ENCODE assay signal across 8 mouse cellular contexts in the genomic region with DNA sequence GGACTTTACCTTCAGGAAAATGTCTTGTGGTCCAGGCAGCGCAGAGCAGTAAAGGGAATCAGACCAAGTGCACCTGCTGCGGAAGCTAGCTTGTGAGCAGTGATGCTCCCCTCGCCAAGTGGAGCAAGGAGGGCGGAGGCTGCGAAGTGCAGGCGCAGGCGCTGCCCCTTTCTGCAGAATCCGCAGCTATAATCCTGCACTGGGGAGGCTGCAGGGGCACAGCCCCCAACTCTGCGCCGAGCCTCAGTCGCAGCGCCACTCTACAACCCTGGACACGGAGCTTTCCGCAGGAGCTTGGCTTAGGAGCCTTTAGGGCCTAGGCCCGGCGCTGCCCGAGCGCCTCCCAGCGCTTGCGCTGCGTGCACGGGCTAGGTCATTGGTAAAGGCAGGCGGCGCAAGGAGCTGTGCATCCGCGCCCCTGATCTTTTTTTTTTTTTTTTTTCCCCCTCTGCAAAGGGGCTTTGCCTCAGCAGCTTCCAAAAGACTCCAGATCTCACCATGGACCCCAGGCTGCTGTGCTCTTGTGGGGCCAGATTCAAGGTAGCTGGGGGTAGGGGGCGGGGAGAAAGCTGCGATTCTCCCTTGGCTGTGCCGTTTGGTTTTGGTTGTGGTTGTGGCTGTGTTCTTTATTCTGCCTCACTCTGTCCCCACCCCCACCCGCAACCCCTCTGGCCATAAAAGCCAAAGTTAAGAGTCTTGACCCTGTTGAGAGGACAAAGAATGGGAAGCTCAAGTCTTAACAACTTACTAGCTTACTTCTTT. TPM values are rescaled to one million over a fixed set of nuclear protein-coding genes. Genes with fewer than 3 reads are reported as not detected.
DNase-seq lines count a peak whose midpoint lies in the region; ATAC-seq lines count a peak whose summit lies in the region.

No protein-coding gene starts in this region.

- H3K9me3 ChIP-seq in heart, embryonic 13.5 days = no peaks in the 10 kb centered on the region
- no peaks in the 10 kb centered on the region for H3K9me3 ChIP-seq in midbrain, embryonic 15.5 days

- no peak overlapping the region for H3K27ac ChIP-seq in heart, embryonic 13.5 days (replicated peaks)
- peak overlapping the region; percentile 84 for H3K27ac ChIP-seq in midbrain, embryonic 15.5 days

- intact Hi-C loops in heart, postnatal 25 days (cut with DNase I) = no loop called here

- no peak for DNase-seq in heart, postnatal 25 days (ENCODE audit: low spot score)
- peak; percentile 73 for DNase-seq in cerebellum, adult 9-11 months
- DNase-seq in frontal cortex, postnatal 10 days (ENCODE audit: low spot score in 2 of 2) = peak; percentile 14 to 52
- peak; percentile 43 to 64 for DNase-seq in layer of hippocampus, postnatal 10 days (ENCODE audit: low spot score in 2 of 2)
- DNase-seq in testis, postnatal 14 days (ENCODE audit: low spot score) = peak; percentile 47
- no peak for DNase-seq in MN1 (ENCODE audit: low spot score)

- H3K4me1 ChIP-seq in heart, embryonic 13.5 days = no peaks in the 10 kb centered on the region
- no peaks in the 10 kb centered on the region for H3K4me1 ChIP-seq in midbrain, embryonic 15.5 days

- no peaks in the 10 kb centered on the region for H3K36me3 ChIP-seq in heart, embryonic 13.5 days
- H3K36me3 ChIP-seq in midbrain, embryonic 15.5 days (replicated peaks) = no peaks in the 10 kb centered on the region

- peaks cover 13% of the 10 kb centered on the region; the same call in 1 of the 2 replicates for H3K27me3 ChIP-seq in heart, embryonic 13.5 days (replicated peaks)
- no peaks in the 10 kb centered on the region for H3K27me3 ChIP-seq in midbrain, embryonic 15.5 days (replicated peaks)

- peak overlapping the region; percentile 65 for H3K4me2 ChIP-seq in heart, embryonic 13.5 days
- peak overlapping the region; percentile 49 for H3K4me2 ChIP-seq in midbrain, embryonic 15.5 days

- peak overlapping the region; percentile 52; the same call in 1 of the 2 replicates for H3K9ac ChIP-seq in heart, embryonic 13.5 days
- peak overlapping the region; percentile 52 for H3K9ac ChIP-seq in midbrain, embryonic 15.5 days

- 7% methylated on average over 28 of the region's 30 CpGs for WGBS in heart, embryonic 13.5 days
- 19% methylated on average over 30 of the region's 30 CpGs for WGBS in midbrain, embryonic 15.5 days

- H3K4me3 ChIP-seq in heart, embryonic 13.5 days = peak overlapping the region; percentile 48
- H3K4me3 ChIP-seq in midbrain, embryonic 15.5 days = peak overlapping the region; percentile 56

- no peak for ATAC-seq in heart, embryonic 13.5 days (ENCODE audit: extremely low read depth, insufficient number of reproducible peaks, low FRiP score, low TSS enrichment)
- ATAC-seq in midbrain, embryonic 15.5 days (replicated peaks) = peak; percentile 97

RNA-seq across cellular contexts. Expression of a gene that starts 9.0 kb away (rescaled TPM):
- polyA plus RNA-seq in heart, embryonic 13.5 days (2015; fragmentation: Nextera tagmentation; extraction: Ambion mirVana) = not detected in 2 replicates
- total RNA-seq in heart, postnatal 25 days (2021) = not detected
- 1 to 10 TPM; 1.7 TPM for total RNA-seq in layer of hippocampus, postnatal 10 days (2021)
- polyA plus RNA-seq in midbrain, embryonic 15.5 days (2015; fragmentation: Nextera tagmentation; extraction: Ambion mirVana) = 0.09 TPM in 1 of 2 replicates, not detected in the other

RNA-seq across cellular contexts. Expression of a gene that starts 44.9 kb away (rescaled TPM):
- polyA plus RNA-seq in heart, embryonic 13.5 days (2015; fragmentation: Nextera tagmentation; extraction: Ambion mirVana) = 4.2 and 4.8 TPM in 2 replicates
- 1 to 10 TPM in 1 of 2 experiments, under 1 TPM in 1; 0.83 to 1.4 TPM for total RNA-seq in heart, postnatal 25 days (2021)
- 10 to 100 TPM; 40.0 to 42.8 TPM for total RNA-seq in layer of hippocampus, postnatal 10 days (2021)
- 27.0 and 27.9 TPM in 2 replicates for polyA plus RNA-seq in midbrain, embryonic 15.5 days (2015; fragmentation: Nextera tagmentation; extraction: Ambion mirVana)

Comparison
In these comparisons a context has a peak if more than half of its experiments do, and no peak if none do; other contexts are left out.
1. DNase-seq: peak in cerebellum, adult 9-11 months (single experiment), frontal cortex, postnatal 10 days (2 of 2), layer of hippocampus, postnatal 10 days (2 of 2) and testis, postnatal 14 days (single experiment); none in heart, postnatal 25 days (single experiment) and MN1 (single experiment).
2. RNA of a gene that starts 44.9 kb away (total RNA-seq): 40.0 to 42.8 TPM in layer of hippocampus, postnatal 10 days; 0.83 to 1.4 TPM in heart, postnatal 25 days; every median in the first group is over 10 times any median in the second.